Mouse (Mus musculus) liver, postnatal 0 days (tissue): ENCODE measurements at regions not wholly inside any gene's neighbourhood (a gene's known extent, or its start where the extent isn't known, plus 50 kb on each side); places are given as distances from the start of the nearest gene placed in this dataset.

Source experiments
- ATAC-seq: fragments of 200-750 bp; cut with Nextera tagmentation; 2 replicates; pipeline ENCODE4 v1.8.0; 2017; ENCODE audit warnings: mild to moderate bottlenecking, moderate library complexity
- DNase-seq: peaks from one replicate; pipeline ENCODE4 v3.0.0-alpha.2; 2016
- H3K27ac ChIP-seq: fragments of 300-500 bp; sonication (generic); 2 replicates; pipeline ENCODE4 v1.5.1; 2014; ENCODE audit warnings: antibody characterized with exemption, moderate library complexity, mild to moderate bottlenecking, low read depth
- H3K27me3 ChIP-seq: fragments of 300-500 bp; sonication (generic); 2 replicates; pipeline ENCODE4 v1.6.1; 2014; ENCODE audit warnings: low read length, control low read depth, mixed read lengths; ENCODE audit not compliant: insufficient read depth
- H3K36me3 ChIP-seq: fragments of 300-500 bp; sonication (generic); replicated peaks from 2 replicates; pipeline ENCODE4 v1.6.1; 2014; ENCODE audit warnings: mild to moderate bottlenecking, control low read depth, low read length, moderate library complexity, mixed read lengths; ENCODE audit not compliant: insufficient read depth
- H3K4me1 ChIP-seq: fragments of 300-500 bp; sonication (generic); 2 replicates; pipeline ENCODE4 v1.6.1; 2014; ENCODE audit warnings: antibody characterized with exemption, mild to moderate bottlenecking, control low read depth; ENCODE audit not compliant: insufficient read depth
- H3K4me2 ChIP-seq: fragments of 300-500 bp; sonication (generic); 2 replicates; pipeline ENCODE4 v1.6.1; 2014; ENCODE audit warnings: low read depth, mild to moderate bottlenecking, low read length, moderate library complexity, mixed read lengths
- H3K4me3 ChIP-seq: fragments of 300-500 bp; sonication (generic); 2 replicates; pipeline ENCODE4 v1.5.1; 2014; ENCODE audit warnings: low read depth, low read length
- H3K9ac ChIP-seq: fragments of 300-500 bp; sonication (generic); replicated peaks from 2 replicates; pipeline ENCODE4 v1.6.1; 2014; ENCODE audit warnings: mild to moderate bottlenecking, moderate library complexity
- H3K9me3 ChIP-seq: fragments of 300-500 bp; sonication (generic); 2 replicates; pipeline ENCODE4 v1.6.1; 2016; ENCODE audit warnings: mild to moderate bottlenecking, control low read depth, low read length, mixed read lengths
- CTCF ChIP-seq: sonication (generic); IDR thresholded peaks from 2 replicates; pipeline ENCODE4 v1.5.1; 2016; ENCODE audit warnings: antibody characterized with exemption, low read depth
- EP300 ChIP-seq: IDR thresholded peaks from 2 replicates; pipeline ENCODE4 v1.6.1; 2016; ENCODE audit warnings: antibody characterized with exemption, low read depth, mild to moderate bottlenecking
- WGBS: fragments of 180-500 bp; shearing (Covaris S2); extraction: QIAGEN DNeasy Blood & Tissue Kit; methylation state at CpG from one replicate; pipeline ENCODE4 v1.1.7; 2014; ENCODE audit not compliant: insufficient replicate concordance; 5-methylcytosine and 5-hydroxymethylcytosine counted together

DNA sequence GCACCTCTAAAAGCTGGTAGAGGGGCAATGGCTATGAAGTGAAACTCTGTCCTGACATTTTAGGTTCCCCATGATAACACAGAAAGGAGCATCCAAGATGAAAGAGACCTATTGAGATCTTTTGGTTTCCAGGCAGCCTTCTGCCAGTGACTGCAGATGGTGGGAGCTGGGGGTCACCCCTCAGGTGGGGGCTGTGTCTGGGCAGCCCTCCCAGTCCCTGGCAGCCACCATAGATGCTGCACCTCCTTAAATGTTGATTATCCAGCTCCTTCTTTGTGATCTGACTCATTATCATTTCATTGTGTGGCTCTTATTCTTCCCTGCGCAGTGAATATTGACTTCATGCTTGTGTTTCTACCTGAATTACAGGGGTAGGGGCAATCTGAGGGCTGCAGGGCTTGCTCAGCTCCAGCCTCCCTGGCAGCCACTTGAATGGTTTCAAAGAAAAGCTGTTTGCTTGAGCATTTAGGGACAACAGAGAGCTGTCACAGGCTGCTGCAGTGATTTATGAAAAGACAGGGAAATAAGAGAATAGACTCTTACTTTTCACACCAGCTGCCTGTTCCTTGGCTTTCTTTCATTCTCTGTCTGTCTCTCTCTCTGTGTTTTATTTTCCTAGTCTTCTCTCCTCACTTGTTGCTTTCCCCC, 113.1 kb upstream of the Jag1 start:
- WGBS: 62% methylated on average over 1 of the region's 1 CpGs

DNA sequence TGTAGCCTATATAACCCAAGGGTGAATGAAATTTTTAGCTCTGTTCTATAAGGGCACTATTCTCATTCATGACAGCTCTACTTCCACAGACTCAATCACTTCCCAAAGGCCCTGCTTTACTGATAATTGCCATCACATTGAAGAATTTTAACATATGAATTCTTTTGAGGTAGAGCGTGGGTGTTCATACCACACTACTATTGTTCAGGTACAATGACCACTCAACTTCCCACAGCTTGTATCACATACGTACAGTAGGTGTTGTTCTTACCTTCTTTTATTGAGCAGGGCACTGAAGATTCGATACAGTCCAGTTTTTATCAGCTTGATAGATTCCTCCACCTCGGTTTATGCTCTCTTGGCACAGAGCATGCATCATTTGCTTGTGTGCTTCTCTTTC, 111.1 kb upstream of the Jag1 start:
- Histone ChIP-seq H3K27ac (no peak overlapping the region), H3K9ac (no peak overlapping the region), H3K36me3 (no peaks in the 10 kb centered on the region), H3K4me2 (no peak overlapping the region), H3K4me1 (no peaks in the 10 kb centered on the region), H3K27me3 (no peaks in the 10 kb centered on the region), H3K9me3 (no peaks in the 10 kb centered on the region), H3K4me3 (no peak overlapping the region)
- DNase-seq: no peak
- TF ChIP-seq EP300 (no peak), CTCF (no peak)
- no peak for ATAC-seq
- WGBS: 75% methylated on average over 4 of the region's 4 CpGs

More for the DNA sequence above, 113.1 kb upstream of the Jag1 start:
- Histone ChIP-seq H3K4me2 (no peak overlapping the region), H3K9ac (no peak overlapping the region), H3K4me1 (no peaks in the 10 kb centered on the region), H3K9me3 (no peaks in the 10 kb centered on the region), H3K4me3 (no peak overlapping the region), H3K27ac (no peak overlapping the region), H3K36me3 (no peaks in the 10 kb centered on the region), H3K27me3 (no peaks in the 10 kb centered on the region)
- TF ChIP-seq CTCF (no peak), EP300 (no peak)
- DNase-seq (no peak), ATAC-seq (no peak)

DNA sequence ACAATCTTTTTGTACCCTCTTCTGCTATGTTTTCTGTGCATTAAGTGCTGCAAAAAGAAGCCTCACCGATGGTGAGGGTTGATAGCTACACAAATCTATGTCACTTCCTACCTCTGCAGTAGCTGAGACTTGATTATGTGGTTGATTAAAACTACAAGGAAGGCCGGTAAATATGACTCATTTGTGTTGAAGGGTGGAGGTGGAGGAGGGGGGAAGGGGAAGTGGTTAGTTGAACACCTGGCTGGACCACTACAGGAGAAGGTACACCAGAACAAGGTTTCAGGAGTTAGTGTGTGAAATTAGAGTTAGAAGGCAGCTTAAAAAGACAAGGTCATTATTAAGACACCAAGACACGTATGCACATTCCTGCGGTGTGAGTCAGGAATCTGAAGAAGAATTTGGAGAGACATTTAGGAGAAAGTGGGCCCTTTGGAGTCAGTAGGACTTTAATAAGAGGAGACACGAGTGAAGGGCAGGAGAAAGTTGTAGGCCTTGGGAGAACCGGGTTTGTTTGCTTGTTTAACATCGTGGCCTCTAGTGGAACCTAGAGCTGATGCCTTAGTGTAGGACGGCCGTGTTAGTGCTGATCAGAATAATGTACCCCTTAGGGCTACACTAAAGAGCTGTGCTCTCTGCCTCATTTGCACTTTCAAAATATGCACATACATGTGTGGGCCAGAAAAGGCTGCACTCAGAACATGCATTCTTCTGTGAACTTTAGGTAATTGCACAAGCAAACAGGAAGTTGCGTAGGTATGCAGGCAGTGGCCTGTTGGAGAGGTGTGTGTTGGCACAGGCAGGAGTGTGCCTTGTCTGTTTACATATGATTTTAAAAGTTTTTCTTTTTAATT, 108.5 kb upstream of the Jag1 start:
- no peaks in the 10 kb centered on the region for H3K9me3 ChIP-seq
- H3K4me2 ChIP-seq: no peak overlapping the region
- ATAC-seq (peak; percentile 77), DNase-seq (no peak)
- WGBS: 68% methylated on average over 10 of the region's 10 CpGs
- H3K27ac ChIP-seq: no peak overlapping the region
- H3K36me3 ChIP-seq: no peaks in the 10 kb centered on the region
- no peak for TF ChIP-seq EP300
- no peak for TF ChIP-seq CTCF
- no peak overlapping the region for H3K9ac ChIP-seq
- no peak overlapping the region for H3K4me3 ChIP-seq
- no peaks in the 10 kb centered on the region for H3K4me1 ChIP-seq
- H3K27me3 ChIP-seq: no peaks in the 10 kb centered on the region

DNA sequence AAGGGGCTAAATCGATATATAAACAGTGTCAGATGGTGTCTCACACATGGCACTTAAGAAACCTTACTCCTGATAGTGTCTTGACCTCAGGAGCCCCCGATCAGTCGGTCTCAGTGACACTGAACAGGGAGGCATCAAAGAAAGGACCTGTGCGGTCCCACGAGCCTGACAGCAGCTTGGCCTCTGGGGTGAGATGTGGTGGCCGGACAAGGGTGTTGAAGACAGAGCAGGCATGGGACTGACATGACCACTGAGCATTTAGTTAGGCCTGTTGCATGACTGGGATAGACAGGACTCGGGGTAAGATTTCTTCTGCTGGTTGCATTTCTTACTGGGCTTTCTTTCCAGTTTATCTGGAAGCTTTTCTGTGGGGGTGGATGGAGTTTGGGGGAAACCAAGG, 99.3 kb upstream of the Jag1 start:
- DNase-seq: no peak
- WGBS: 50% methylated on average over 7 of the region's 7 CpGs
- Histone ChIP-seq H3K27me3 (no peaks in the 10 kb centered on the region), H3K9me3 (no peaks in the 10 kb centered on the region), H3K9ac (no peak overlapping the region), H3K36me3 (no peaks in the 10 kb centered on the region), H3K27ac (no peak overlapping the region), H3K4me3 (no peak overlapping the region), H3K4me1 (no peaks in the 10 kb centered on the region), H3K4me2 (no peak overlapping the region)
- no peak for ATAC-seq
- no peak for TF ChIP-seq EP300

DNA sequence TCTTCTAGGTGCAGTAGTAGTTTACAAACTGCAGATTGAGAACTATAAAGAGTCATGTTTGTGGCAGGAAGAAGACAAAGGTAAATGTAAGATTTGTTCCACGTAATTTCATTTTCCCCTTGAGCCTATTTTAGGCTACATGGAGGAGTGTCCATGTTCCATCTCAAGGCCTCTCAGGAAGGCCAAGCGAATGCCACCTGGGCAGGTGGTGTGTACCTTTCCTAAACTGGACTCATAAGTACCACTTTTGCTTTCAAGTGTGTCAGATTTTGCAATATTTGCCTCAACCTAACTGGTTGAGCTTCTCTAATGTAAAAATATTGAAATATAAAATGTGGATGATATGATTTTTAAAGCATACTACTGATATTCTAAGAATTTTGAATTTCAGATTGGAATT, 91.4 kb upstream of the Jag1 start:
- DNase-seq (no peak), ATAC-seq (no peak)
- 73% methylated on average over 2 of the region's 2 CpGs for WGBS
- no peaks in the 10 kb centered on the region for H3K9me3 ChIP-seq
- H3K27me3 ChIP-seq: no peaks in the 10 kb centered on the region
- no peak overlapping the region for H3K27ac ChIP-seq
- H3K9ac ChIP-seq: no peak overlapping the region
- no peak overlapping the region for H3K4me3 ChIP-seq
- no peaks in the 10 kb centered on the region for H3K4me1 ChIP-seq
- H3K36me3 ChIP-seq: no peaks in the 10 kb centered on the region
- H3K4me2 ChIP-seq: no peak overlapping the region
- TF ChIP-seq CTCF (no peak), EP300 (no peak)

- DNase-seq (peak; percentile 13), ATAC-seq (peak; percentile 51)
- no peaks in the 10 kb centered on the region for H3K36me3 ChIP-seq
- no peaks in the 10 kb centered on the region for H3K4me1 ChIP-seq
- H3K9ac ChIP-seq: no peak overlapping the region
- no peak for TF ChIP-seq CTCF
- no peak for TF ChIP-seq EP300
- H3K4me2 ChIP-seq: no peak overlapping the region
- H3K9me3 ChIP-seq: no peaks in the 10 kb centered on the region
- H3K4me3 ChIP-seq: no peak overlapping the region
- no peak overlapping the region for H3K27ac ChIP-seq
- H3K27me3 ChIP-seq: no peaks in the 10 kb centered on the region
- WGBS: 68% methylated on average over 6 of the region's 6 CpGs
These were observed 87.9 kb upstream of the Jag1 start for GRCm38 (mm10) chr2:137204274-137204850.
